Mouse (Mus musculus): ENCODE results near the gene Dpf3. TPM values are rescaled to one million over a fixed set of nuclear protein-coding genes. Genes with fewer than 3 reads are reported as not detected.

The Dpf3 gene
- polyA plus RNA-seq (2015; fragmentation: Nextera tagmentation; extraction: Ambion mirVana), result 8.6 TPM in 2 replicates

- Histone ChIP-seq H3K9ac (peak within 1 kb of the TSS; percentile 67), H3K4me2 (replicated peaks) (peak within 1 kb of the TSS; percentile 99), H3K4me1 (replicated peaks) (peaks cover 19% of the 10 kb centered on the region), H3K27ac (peak within 1 kb of the TSS; percentile 76), H3K9me3 (no peaks in the 10 kb centered on the region), H3K36me3 (no peaks in the 10 kb centered on the region), H3K4me3 (replicated peaks) (peak within 1 kb of the TSS; percentile 69), H3K27me3 (replicated peaks) (no peaks in the 10 kb centered on the region)
- under 1% methylated on average over 31 of the region's 31 CpGs for WGBS
- peak; percentile 97 for ATAC-seq
Observed at GRCm38 (mm10) chr12:83487476-83487991, at the start of gene Dpf3. Gene Dpf3 (minus strand): TSS chr12:83487716.

- 53% methylated on average over 9 of the region's 9 CpGs for WGBS
- no peak overlapping the region for H3K4me2 ChIP-seq (replicated peaks)
- H3K27me3 ChIP-seq (replicated peaks), result no peaks in the 10 kb centered on the region
- H3K4me1 ChIP-seq (replicated peaks), result peaks cover 6% of the 10 kb centered on the region; the same call in 1 of the 2 replicates
- H3K9me3 ChIP-seq, result no peaks in the 10 kb centered on the region
- no peak overlapping the region for H3K4me3 ChIP-seq (replicated peaks)
- H3K9ac ChIP-seq, result no peak overlapping the region
- peaks cover 26% of the 10 kb centered on the region; the same call in 1 of the 2 replicates for H3K36me3 ChIP-seq
- ATAC-seq, result no peak
- no peak overlapping the region for H3K27ac ChIP-seq
Observed at GRCm38 (mm10) chr12:83536039-83536438, 48.5 kb upstream of the Dpf3 start.

- no peaks in the 10 kb centered on the region for H3K27me3 ChIP-seq (replicated peaks)
- no peak overlapping the region for H3K9ac ChIP-seq
- no peak overlapping the region for H3K4me3 ChIP-seq (replicated peaks)
- no peak overlapping the region for H3K4me2 ChIP-seq (replicated peaks)
- 75% methylated on average over 11 of the region's 11 CpGs for WGBS
- no peaks in the 10 kb centered on the region for H3K9me3 ChIP-seq
- peaks cover 6% of the 10 kb centered on the region; the same call in 1 of the 2 replicates for H3K4me1 ChIP-seq (replicated peaks)
- H3K27ac ChIP-seq, result no peak overlapping the region
- peaks cover 25% of the 10 kb centered on the region; the same call in 1 of the 2 replicates for H3K36me3 ChIP-seq
- ATAC-seq, result no peak
Observed at GRCm38 (mm10) chr12:83535428-83535827, 47.9 kb upstream of the Dpf3 start.

GRCm38 (mm10) chr12:83534190-83534589 lies 46.7 kb upstream of the Dpf3 start:
- Histone ChIP-seq H3K27ac (no peak overlapping the region), H3K9me3 (no peaks in the 10 kb centered on the region), H3K4me2 (replicated peaks) (no peak overlapping the region), H3K36me3 (peaks cover 23% of the 10 kb centered on the region; the same call in 1 of the 2 replicates), H3K9ac (no peak overlapping the region), H3K4me3 (replicated peaks) (no peak overlapping the region), H3K27me3 (replicated peaks) (no peaks in the 10 kb centered on the region), H3K4me1 (replicated peaks) (peaks cover 6% of the 10 kb centered on the region; the same call in 1 of the 2 replicates)
- ATAC-seq, result no peak
- WGBS, result 71% methylated on average over 3 of the region's 3 CpGs

GRCm38 (mm10) chr12:83532966-83533365 lies 45.5 kb upstream of the Dpf3 start:
- no peaks in the 10 kb centered on the region for H3K9me3 ChIP-seq
- no peak for ATAC-seq
- no peak overlapping the region for H3K27ac ChIP-seq
- H3K4me3 ChIP-seq (replicated peaks), result no peak overlapping the region
- no peaks in the 10 kb centered on the region for H3K27me3 ChIP-seq (replicated peaks)
- no peak overlapping the region for H3K9ac ChIP-seq
- H3K4me1 ChIP-seq (replicated peaks), result peaks cover 6% of the 10 kb centered on the region; the same call in 1 of the 2 replicates
- 88% methylated on average over 3 of the region's 3 CpGs for WGBS
- no peak overlapping the region for H3K4me2 ChIP-seq (replicated peaks)
- peaks cover 19% of the 10 kb centered on the region; the same call in 1 of the 2 replicates for H3K36me3 ChIP-seq

GRCm38 (mm10) chr12:83531992-83532391 lies 44.5 kb upstream of the Dpf3 start:
- H3K27me3 ChIP-seq (replicated peaks), result no peaks in the 10 kb centered on the region
- H3K36me3 ChIP-seq, result peaks cover 16% of the 10 kb centered on the region
- 81% methylated on average over 6 of the region's 6 CpGs for WGBS
- H3K4me2 ChIP-seq (replicated peaks), result no peak overlapping the region
- no peaks in the 10 kb centered on the region for H3K9me3 ChIP-seq
- ATAC-seq, result peak; percentile 57
- no peak overlapping the region for H3K9ac ChIP-seq
- no peak overlapping the region for H3K27ac ChIP-seq
- H3K4me3 ChIP-seq (replicated peaks), result no peak overlapping the region
- peaks cover 6% of the 10 kb centered on the region; the same call in 1 of the 2 replicates for H3K4me1 ChIP-seq (replicated peaks)

- Histone ChIP-seq H3K9ac (no peak overlapping the region), H3K4me1 (replicated peaks) (peaks cover 10% of the 10 kb centered on the region; the same call in 1 of the 2 replicates), H3K27me3 (replicated peaks) (no peaks in the 10 kb centered on the region), H3K4me3 (replicated peaks) (no peak overlapping the region), H3K4me2 (replicated peaks) (no peak overlapping the region), H3K27ac (no peak overlapping the region), H3K36me3 (peaks cover 12% of the 10 kb centered on the region), H3K9me3 (no peaks in the 10 kb centered on the region)
- no peak for ATAC-seq
- 89% methylated on average over 5 of the region's 5 CpGs for WGBS
Observed at GRCm38 (mm10) chr12:83528665-83529064, 41.1 kb upstream of the Dpf3 start.

GRCm38 (mm10) chr12:83527816-83528215 lies 40.3 kb upstream of the Dpf3 start:
- Histone ChIP-seq H3K9me3 (no peaks in the 10 kb centered on the region), H3K27ac (no peak overlapping the region), H3K9ac (no peak overlapping the region), H3K36me3 (peaks cover 9% of the 10 kb centered on the region), H3K4me1 (replicated peaks) (peaks cover 10% of the 10 kb centered on the region; the same call in 1 of the 2 replicates), H3K4me2 (replicated peaks) (no peak overlapping the region), H3K27me3 (replicated peaks) (no peaks in the 10 kb centered on the region), H3K4me3 (replicated peaks) (no peak overlapping the region)
- WGBS, result 69% methylated on average over 6 of the region's 6 CpGs
- ATAC-seq, result no peak

GRCm38 (mm10) chr12:83525822-83526544 lies 38.5 kb upstream of the Dpf3 start:
- Histone ChIP-seq H3K27me3 (replicated peaks) (no peaks in the 10 kb centered on the region), H3K27ac (peak overlapping the region; percentile 13; the same call in 1 of the 2 replicates), H3K9ac (no peak overlapping the region), H3K9me3 (no peaks in the 10 kb centered on the region), H3K36me3 (peaks cover 7% of the 10 kb centered on the region), H3K4me2 (replicated peaks) (no peak overlapping the region), H3K4me1 (replicated peaks) (peaks cover 9% of the 10 kb centered on the region; the same call in 1 of the 2 replicates), H3K4me3 (replicated peaks) (no peak overlapping the region)
- 74% methylated on average over 18 of the region's 18 CpGs for WGBS
- peak; percentile 65 for ATAC-seq

GRCm38 (mm10) chr12:83524329-83524728 lies 36.8 kb upstream of the Dpf3 start:
- WGBS, result 78% methylated on average over 5 of the region's 5 CpGs

GRCm38 (mm10) chr12:83523892-83524291 lies 36.4 kb upstream of the Dpf3 start:
- 71% methylated on average over 4 of the region's 4 CpGs for WGBS
- Histone ChIP-seq H3K4me2 (replicated peaks) (no peak overlapping the region), H3K9ac (no peak overlapping the region), H3K4me3 (replicated peaks) (no peak overlapping the region), H3K4me1 (replicated peaks) (peaks cover 10% of the 10 kb centered on the region; the same call in 1 of the 2 replicates), H3K36me3 (peaks cover 3% of the 10 kb centered on the region; the same call in 1 of the 2 replicates), H3K27me3 (replicated peaks) (no peaks in the 10 kb centered on the region), H3K9me3 (no peaks in the 10 kb centered on the region), H3K27ac (no peak overlapping the region)
- ATAC-seq, result no peak

More at GRCm38 (mm10) chr12:83524329-83524728, 36.8 kb upstream of the Dpf3 start:
- peaks cover 3% of the 10 kb centered on the region; the same call in 1 of the 2 replicates for H3K36me3 ChIP-seq
- no peak overlapping the region for H3K9ac ChIP-seq
- no peaks in the 10 kb centered on the region for H3K9me3 ChIP-seq
- no peak overlapping the region for H3K27ac ChIP-seq
- H3K4me2 ChIP-seq (replicated peaks), result no peak overlapping the region
- no peaks in the 10 kb centered on the region for H3K27me3 ChIP-seq (replicated peaks)
- peaks cover 10% of the 10 kb centered on the region; the same call in 1 of the 2 replicates for H3K4me1 ChIP-seq (replicated peaks)
- no peak overlapping the region for H3K4me3 ChIP-seq (replicated peaks)
- no peak for ATAC-seq

- no peak for ATAC-seq
- WGBS, result 83% methylated on average over 6 of the region's 6 CpGs
Observed at GRCm38 (mm10) chr12:83523056-83523455, 35.5 kb upstream of the Dpf3 start.

More at GRCm38 (mm10) chr12:83523056-83523455, 35.5 kb upstream of the Dpf3 start:
- Histone ChIP-seq H3K9me3 (no peaks in the 10 kb centered on the region), H3K36me3 (peaks cover 3% of the 10 kb centered on the region; the same call in 1 of the 2 replicates), H3K27me3 (replicated peaks) (no peaks in the 10 kb centered on the region), H3K4me1 (replicated peaks) (peaks cover 10% of the 10 kb centered on the region; the same call in 1 of the 2 replicates), H3K4me2 (replicated peaks) (no peak overlapping the region), H3K9ac (no peak overlapping the region), H3K27ac (no peak overlapping the region), H3K4me3 (replicated peaks) (no peak overlapping the region)
